Mouse (Mus musculus) ES-E14 (cell line): ENCODE measurements around the gene Yaf2. TPM values are rescaled to one million over a fixed set of nuclear protein-coding genes. Genes with fewer than 3 reads are reported as not detected.
"Not testable (repeated sequence)": the region's sequence is repeated elsewhere in the genome, so short reads cannot be mapped to it uniquely, and the experiment has no call there.

Experiments
- DNase-seq: peaks from one replicate; pipeline ENCODE4 v3.0.0-alpha.2; 2013; ENCODE audit warnings: low read depth, low spot score
- H3K27ac ChIP-seq: 2 replicates; pipeline ENCODE4 v1.5.1; 2012; ENCODE audit warnings: low read depth, mild to moderate bottlenecking, low read length, moderate library complexity, mixed read lengths; ENCODE audit not compliant: poor library complexity, insufficient read depth, severe bottlenecking
- H3K36me3 ChIP-seq: 2 replicates; pipeline ENCODE4 v1.6.1; 2012; ENCODE audit warnings: mild to moderate bottlenecking, low read length, moderate library complexity, mixed read lengths; ENCODE audit not compliant: control insufficient read depth, poor library complexity, insufficient read depth, severe bottlenecking
- H3K4me1 ChIP-seq, 2 experiments: fragments of 150-350 bp in 1 of 2; sonication (generic) in 1 of 2; 2 replicates each; pipeline ENCODE4 v1.6.1; 2012; ENCODE audit warnings: low read length in 2 of 2, mild to moderate bottlenecking in 1 of 2, mixed read lengths in 1 of 2; ENCODE audit not compliant: control insufficient read depth in 2 of 2, insufficient read depth in 2 of 2, poor library complexity in 1 of 2
- H3K4me3 ChIP-seq, 2 experiments: fragments of 150-350 bp in 1 of 2; sonication (generic) in 1 of 2; 2 replicates each; pipeline ENCODE4 v1.5.1; 2012; ENCODE audit warnings: low read length in 2 of 2, low read depth in 1 of 2, mild to moderate bottlenecking in 1 of 2, mixed read lengths in 1 of 2; ENCODE audit not compliant: insufficient read depth in 1 of 2, poor library complexity in 1 of 2, severe bottlenecking in 1 of 2
- H3K9ac ChIP-seq: 2 replicates; pipeline ENCODE4 v1.6.1; 2012; ENCODE audit warnings: low read depth, mild to moderate bottlenecking, low read length, mixed read lengths; ENCODE audit not compliant: poor library complexity, insufficient read depth, severe bottlenecking
- H3K9me3 ChIP-seq: fragments of 150-350 bp; sonication (generic); 2 replicates; pipeline ENCODE4 v1.6.1; 2012; ENCODE audit warnings: low read depth, mild to moderate bottlenecking, low read length; ENCODE audit not compliant: control insufficient read depth, insufficient read depth
- CHD2 ChIP-seq: IDR thresholded peaks from 2 replicates; pipeline ENCODE4 v1.6.1; 2014; ENCODE audit warnings: mild to moderate bottlenecking, low read depth, low read length, inconsistent platforms
- HCFC1 ChIP-seq: IDR thresholded peaks from 2 replicates; pipeline ENCODE4 v1.6.1; 2012; ENCODE audit warnings: low read length, inconsistent platforms, borderline replicate concordance; ENCODE audit not compliant: insufficient read depth
- MAFK ChIP-seq: IDR thresholded peaks from 2 replicates; pipeline ENCODE4 v1.6.1; 2014; ENCODE audit warnings: mild to moderate bottlenecking, low read depth, low read length, inconsistent platforms; ENCODE audit not compliant: insufficient read depth
- ZC3H11A ChIP-seq: IDR thresholded peaks from 2 replicates; pipeline ENCODE4 v1.6.1; 2012; ENCODE audit warnings: low read depth, mild to moderate bottlenecking, inconsistent platforms, low read length, borderline replicate concordance
- ZNF384 ChIP-seq: IDR thresholded peaks from 2 replicates; pipeline ENCODE4 v1.6.1; 2012; ENCODE audit warnings: low read depth, low read length, inconsistent platforms
- in situ Hi-C, 2 experiments: fragments of 600-800 bp; cut with MboI; formaldehyde crosslinking; loops; one replicate each; pipeline ENCODE4 v1.15.1; 2025; ENCODE audit warnings: low sequenced_read_pairs in 2 of 2, inconsistent platforms in 1 of 2; ENCODE audit not compliant: unreplicated experiment in 2 of 2
- total RNA-seq: library from RNA; depleted of rRNA; stranded (reverse); fragments of 300-350 nt; gene quantifications from 2 replicates; pipeline ENCODE4 v1.2.3, GENCODE M21; 2012

Gene Yaf2
- total RNA-seq, 1 experiment = 19.8 TPM

DNA sequence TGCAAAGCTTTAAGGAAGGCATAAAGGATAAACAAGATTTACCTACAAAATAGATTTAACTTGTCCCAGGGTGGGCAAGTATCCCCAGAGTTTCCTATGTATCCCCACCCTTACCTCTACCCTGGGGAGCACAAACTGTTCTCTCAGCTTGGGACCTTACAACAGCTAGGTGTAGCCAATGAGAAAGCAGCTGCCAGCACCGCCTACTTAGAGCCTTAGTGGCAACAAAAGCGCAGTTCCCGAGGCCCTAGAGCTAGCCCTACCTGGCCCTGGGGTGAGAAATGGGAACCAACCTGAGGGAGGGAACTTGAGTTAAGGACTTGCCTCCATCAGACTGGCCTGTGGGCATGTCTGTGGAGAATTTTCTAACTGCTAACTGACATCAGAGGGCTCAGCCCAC lies 9.5 kb downstream of the Yaf2 start:
- in situ Hi-C loops = no loop called here

DNA sequence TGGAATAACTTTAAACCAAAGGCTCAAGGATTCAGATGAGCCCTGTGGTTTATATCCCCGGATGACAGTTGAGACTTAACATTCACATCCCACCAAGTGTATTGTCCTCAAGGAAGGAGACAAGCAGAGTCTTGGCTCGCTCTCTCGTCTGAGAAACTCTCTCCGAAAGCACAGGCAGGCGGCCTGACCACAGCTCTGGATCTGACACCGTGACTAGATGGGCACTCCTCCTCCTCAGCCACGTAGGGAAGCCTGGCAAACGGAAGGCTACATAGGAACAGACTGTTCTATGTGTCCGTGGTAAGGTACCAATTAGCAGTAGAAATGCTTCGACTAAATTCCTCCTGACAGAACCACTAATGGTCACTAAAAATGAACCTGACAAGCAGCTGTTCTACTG lies 10.1 kb downstream of the Yaf2 start:
- no peaks in the 10 kb centered on the region for H3K4me1 ChIP-seq
- no peak overlapping the region for H3K4me3 ChIP-seq
- no peak overlapping the region for H3K9ac ChIP-seq
- no peak for DNase-seq
- no peak overlapping the region for H3K27ac ChIP-seq
- TF ChIP-seq CHD2 (no peak), HCFC1 (no peak), ZNF384 (no peak), MAFK (no peak), ZC3H11A (no peak)
- in situ Hi-C loops = no loop called here
- no peaks in the 10 kb centered on the region for H3K9me3 ChIP-seq
- H3K36me3 ChIP-seq = no peaks in the 10 kb centered on the region

More for the DNA sequence above, 9.5 kb downstream of the Yaf2 start:
- Histone ChIP-seq H3K4me3 (no peak overlapping the region), H3K4me1 (no peaks in the 10 kb centered on the region), H3K36me3 (no peaks in the 10 kb centered on the region), H3K27ac (no peak overlapping the region), H3K9ac (no peak overlapping the region), H3K9me3 (no peaks in the 10 kb centered on the region)
- no peak for DNase-seq
- TF ChIP-seq ZNF384 (no peak), CHD2 (no peak), MAFK (no peak), HCFC1 (no peak), ZC3H11A (no peak)

DNA sequence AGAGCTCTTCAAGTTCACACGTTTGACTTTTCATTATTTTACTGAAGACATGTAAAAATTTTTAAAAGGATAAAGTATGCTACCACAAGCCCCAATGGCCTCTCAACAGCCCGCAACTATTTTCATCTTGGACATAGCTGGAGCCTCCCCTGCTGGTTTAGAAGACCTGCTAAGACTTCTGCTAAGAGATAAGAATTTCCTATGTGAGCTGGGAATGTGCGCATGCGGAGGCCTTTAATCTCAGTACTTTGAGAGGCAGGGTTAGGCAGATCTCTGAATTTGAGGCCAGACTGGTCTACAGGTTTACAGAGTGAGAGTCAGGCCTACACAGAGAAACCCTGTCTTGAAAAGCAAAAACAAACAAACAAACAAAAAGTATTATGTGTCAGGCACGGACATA lies 11.4 kb downstream of the Yaf2 start:
- in situ Hi-C loops = no loop called here
- Histone ChIP-seq H3K4me3 (no peak overlapping the region), H3K9me3 (no peaks in the 10 kb centered on the region), H3K4me1 (no peaks in the 10 kb centered on the region), H3K9ac (no peak overlapping the region), H3K27ac (no peak overlapping the region), H3K36me3 (no peaks in the 10 kb centered on the region)
- TF ChIP-seq HCFC1 = no peak
- TF ChIP-seq CHD2 = no peak
- DNase-seq = no peak

DNA sequence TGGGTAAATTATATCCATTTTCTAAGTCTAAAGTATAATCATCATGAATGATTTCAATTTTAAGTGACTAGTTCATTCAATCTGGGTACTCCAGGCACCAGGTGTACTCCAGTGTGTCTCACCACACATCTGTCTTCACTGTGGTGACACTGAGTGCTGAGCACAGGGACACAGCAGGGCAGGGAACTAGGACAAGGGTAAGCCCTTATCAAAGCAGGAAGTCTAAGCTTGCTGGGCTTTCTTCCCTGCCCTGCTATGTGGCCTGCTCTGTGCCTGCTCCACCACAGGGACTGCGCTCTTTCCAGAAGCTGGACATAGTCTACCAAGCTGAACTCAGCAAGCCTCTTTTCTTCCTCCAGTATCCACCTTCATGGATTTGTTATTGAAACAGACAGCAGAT lies 18.0 kb downstream of the Yaf2 start:
- H3K27ac ChIP-seq = no peak overlapping the region
- no peak for TF ChIP-seq HCFC1
- no peak for TF ChIP-seq MAFK
- TF ChIP-seq ZC3H11A = no peak
- no peak for TF ChIP-seq CHD2
- no peak for TF ChIP-seq ZNF384
- H3K36me3 ChIP-seq = no peaks in the 10 kb centered on the region
- in situ Hi-C loops = no loop called here
- no peak for DNase-seq
- H3K9ac ChIP-seq = no peak overlapping the region
- no peaks in the 10 kb centered on the region for H3K4me1 ChIP-seq
- no peak overlapping the region for H3K4me3 ChIP-seq
- H3K9me3 ChIP-seq = no peaks in the 10 kb centered on the region

DNA sequence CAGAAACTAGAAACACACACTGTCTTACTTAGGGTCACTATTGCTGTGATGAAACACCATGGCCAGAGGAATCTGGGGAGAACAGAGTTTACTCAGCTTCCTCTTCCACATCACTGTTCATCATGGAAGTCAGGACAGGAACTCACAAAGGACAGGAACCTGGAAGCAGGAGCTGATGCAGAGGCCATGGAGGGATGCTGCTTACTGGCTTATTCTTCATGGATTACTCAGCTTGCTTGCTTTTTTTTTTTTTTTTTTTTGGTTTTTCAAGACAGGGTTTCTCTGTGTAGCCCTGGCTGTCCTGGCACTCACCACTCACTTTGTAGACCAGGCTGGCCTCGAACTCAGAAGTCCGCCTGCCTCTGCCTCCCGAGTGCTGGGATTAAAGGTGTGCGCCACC lies 26.4 kb downstream of the Yaf2 start:
- H3K4me3 ChIP-seq, H3K4me1 ChIP-seq, H3K27ac ChIP-seq, in situ Hi-C loops, H3K36me3 ChIP-seq, H3K9ac ChIP-seq, H3K9me3 ChIP-seq, DNase-seq: not testable (repeated sequence)
- TF ChIP-seq ZNF384 = peak; percentile 72
